Mouse (Mus musculus) ES-Bruce4 (cell line): ENCODE data around the gene Ubn1.

Experiments
- CTCF ChIP-seq: IDR thresholded peaks from one replicate; pipeline ENCODE4 v1.8.1; 2011; ENCODE audit warnings: low read depth, low read length
- POLR2A ChIP-seq: IDR thresholded peaks from one replicate; pipeline ENCODE4 v1.8.1; 2011; ENCODE audit warnings: low read length; ENCODE audit not compliant: insufficient read depth

GRCm38 (mm10) chr16:5008076-5008475 lies 41.8 kb upstream of the Ubn1 start:
- TF ChIP-seq POLR2A, result no peak
- TF ChIP-seq CTCF, result no peak
